Mouse (Mus musculus): ENCODE data around the gene Vmn1r58.
"Not testable (repeated sequence)": the region's sequence is repeated elsewhere in the genome, so short reads cannot be mapped to it uniquely, and the experiment has no call there.

Gene Vmn1r58

GRCm38 (mm10) chr7:5413296-5413695 is at the start of gene Vmn1r58:
TSS of gene Vmn1r58 (minus strand) at chr7:5413396.
- DNase-seq (ENCODE audit: low read depth, low spot score) = not testable (repeated sequence)

- no peak for DNase-seq (ENCODE audit: low read depth, low spot score)
Measured at GRCm38 (mm10) chr7:5456674-5457073, 43.5 kb upstream of the Vmn1r58 start, which contains the start of gene Vmn1r59. TSS of gene Vmn1r59 (minus strand) at chr7:5456774.

- not testable (repeated sequence) for DNase-seq (ENCODE audit: low read depth, low spot score)
Measured at GRCm38 (mm10) chr7:5454011-5454410, 40.8 kb upstream of the Vmn1r58 start.

GRCm38 (mm10) chr7:5448627-5449026 is 35.4 kb upstream of the Vmn1r58 start:
- DNase-seq (ENCODE audit: low read depth, low spot score) = no peak

- no peak for DNase-seq (ENCODE audit: low read depth, low spot score)
Measured at GRCm38 (mm10) chr7:5406201-5406600, 7.0 kb downstream of the Vmn1r58 start.

DNA sequence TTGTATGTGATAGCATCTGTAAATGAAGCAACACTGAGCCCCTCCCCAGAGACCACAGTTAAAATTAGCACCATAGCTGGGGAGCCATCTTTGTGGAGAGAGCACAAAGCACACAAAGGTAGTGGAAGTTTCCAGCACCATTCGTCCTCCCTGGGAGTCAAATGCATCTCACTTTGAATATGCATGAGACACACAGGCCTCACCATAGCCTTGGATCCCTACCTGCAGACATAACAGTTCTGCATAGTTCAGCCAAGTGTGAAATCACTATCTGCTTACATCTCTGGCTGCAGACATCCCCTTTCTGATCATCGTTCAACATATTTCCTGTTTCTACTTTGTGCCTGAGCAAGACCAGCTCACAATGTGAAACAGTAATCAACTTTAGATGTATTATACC is 46.5 kb downstream of the Vmn1r58 start:
- DNase-seq (ENCODE audit: low read depth, low spot score) = no peak

DNA sequence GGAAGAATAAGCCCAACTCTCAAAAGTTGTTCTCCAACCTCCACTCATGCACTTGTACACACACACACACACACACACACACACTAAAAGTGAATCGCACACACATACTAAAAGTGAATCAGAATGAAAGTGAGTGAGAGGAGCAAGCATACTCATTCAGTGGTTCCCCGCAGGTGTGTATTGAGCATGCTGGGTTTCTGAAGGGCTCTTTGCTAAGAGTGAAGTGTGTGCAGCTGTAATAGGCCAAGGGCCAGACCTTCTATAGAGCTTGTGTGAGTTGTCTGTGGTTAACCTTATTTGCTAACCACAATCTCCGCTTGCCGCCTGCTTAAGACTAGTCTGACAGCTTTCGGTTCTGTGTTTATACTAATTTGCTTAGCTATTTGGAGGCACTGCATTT is 49.6 kb downstream of the Vmn1r58 start:
- DNase-seq (ENCODE audit: low read depth, low spot score) = no peak

Data from telencephalon, adult 2 months (tissue).